Mouse (Mus musculus): ENCODE results near the gene Jmjd6. TPM values are rescaled to one million over a fixed set of nuclear protein-coding genes. Genes with fewer than 3 reads are reported as not detected.
A peak's percentile ranks its signal among the peaks of the same experiment; 100 is the strongest.

Gene Jmjd6
- total and polyA plus RNA-seq, 3 experiments, result 175 to 192 TPM; not detected in 1

- H3K4me3 ChIP-seq (ENCODE audit: control insufficient read depth in 1 of 2, insufficient read depth in 1 of 2, low read depth in 2 of 2, low read length in 2 of 2), result peak overlapping the region; percentile 91 to 100
- peak overlapping the region; percentile 75 for H3K27ac ChIP-seq (ENCODE audit: control insufficient read depth, low read depth, low read length)
- H3K9ac ChIP-seq (ENCODE audit: control insufficient read depth, low read depth, low read length, poor library complexity, severe bottlenecking), result peak overlapping the region; percentile 100
- peaks cover 21 to 44% of the 10 kb centered on the region in 2 experiments for H3K36me3 ChIP-seq (ENCODE audit: control insufficient read depth in 1 of 2, insufficient read depth in 2 of 2, low read length in 2 of 2)
- TF ChIP-seq ETS1 (IDR thresholded peaks at IDR 0.05; ENCODE audit: low read depth, low read length), result peak; percentile 55; the same call in 1 of the 2 replicates
- TF ChIP-seq CTCF (IDR thresholded peaks at IDR 0.05 in 2 of 3, conservative IDR thresholded peaks at IDR 0.05 in 1 of 3; ENCODE audit: control insufficient read depth in 1 of 3, insufficient read depth in 1 of 3, low read depth in 2 of 3, low read length in 3 of 3, poor library complexity in 1 of 3, severe bottlenecking in 1 of 3), result no peak
- no peak for TF ChIP-seq USF2 (IDR thresholded peaks at IDR 0.05; ENCODE audit: borderline replicate concordance in 1 of 2, insufficient read depth in 1 of 2, low read depth in 1 of 2, low read length in 2 of 2)
- peak; percentile 21; the same call in 1 of the 2 replicates for TF ChIP-seq MAZ (IDR thresholded peaks at IDR 0.05; ENCODE audit: low read depth, low read length)
- TF ChIP-seq MYC (IDR thresholded peaks at IDR 0.05; ENCODE audit: low read depth, low read length), result peak; percentile 43; the same call in 1 of the 2 replicates
- peak; percentile 71; the same call in 1 of the 2 replicates for TF ChIP-seq ZMIZ1 (IDR thresholded peaks at IDR 0.05; ENCODE audit: low read depth, low read length)
- no peak for TF ChIP-seq RAD21 (IDR thresholded peaks at IDR 0.05; ENCODE audit: low read depth, low read length)
- peak; percentile 88; the same call in 1 of the 2 replicates for TF ChIP-seq MXI1 (IDR thresholded peaks at IDR 0.05; ENCODE audit: low read depth, low read length)
- TF ChIP-seq ZNF384 (IDR thresholded peaks at IDR 0.05; ENCODE audit: low read depth, low read length), result peak; percentile 75
- TF ChIP-seq EP300 (IDR thresholded peaks at IDR 0.05; ENCODE audit: low read depth in 1 of 2, low read length in 2 of 2), result peak in 1 of 2 experiments; percentile 34; a peak in 1 of 4 replicates
- TF ChIP-seq HCFC1 (IDR thresholded peaks at IDR 0.05; ENCODE audit: low read depth, low read length), result no peak; the same call in 1 of the 2 replicates
- TF ChIP-seq GABPA (IDR thresholded peaks at IDR 0.05; ENCODE audit: low read depth, low read length), result no peak
- TF ChIP-seq JUND (IDR thresholded peaks at IDR 0.05; ENCODE audit: low read depth, low read length), result no peak
- TF ChIP-seq POLR2A (IDR thresholded peaks at IDR 0.05; ENCODE audit: control insufficient read depth in 1 of 2, insufficient read depth in 1 of 2, low read depth in 1 of 2, low read length in 2 of 2, poor library complexity in 1 of 2), result peak in 1 of 2 experiments; percentile 38; a peak in 2 of 4 replicates
- TF ChIP-seq KAT2A (conservative IDR thresholded peaks at IDR 0.05; ENCODE audit: low read depth, low read length), result peak; percentile 29; the same call in 1 of the 2 replicates
- peak; percentile 56; the same call in 1 of the 2 replicates for TF ChIP-seq MAX (IDR thresholded peaks at IDR 0.05; ENCODE audit: low read length)
- TF ChIP-seq POLR2AphosphoS2 (IDR thresholded peaks at IDR 0.05; ENCODE audit: low read length), result no peak
- no peak for TF ChIP-seq RCOR1 (IDR thresholded peaks at IDR 0.05; ENCODE audit: low read depth, low read length)
- TF ChIP-seq TAL1 (IDR thresholded peaks at IDR 0.05; ENCODE audit: low read length), result no peak
- TF ChIP-seq MYB (IDR thresholded peaks at IDR 0.05; ENCODE audit: low read depth, low read length), result no peak
- TF ChIP-seq CHD1 (IDR thresholded peaks at IDR 0.05; ENCODE audit: low read depth, low read length), result peak; percentile 88; the same call in 1 of the 2 replicates
- no peaks in the 10 kb centered on the region for H3K9me3 ChIP-seq (replicated peaks; ENCODE audit: insufficient read depth, low read length)
- H3K27me3 ChIP-seq (ENCODE audit: control insufficient read depth in 1 of 2, insufficient read depth in 2 of 2, low read length in 2 of 2), result no peaks in the 10 kb centered on the region
- peaks cover 57% of the 10 kb centered on the region for H3K79me2 ChIP-seq (ENCODE audit: control insufficient read depth, insufficient read depth, low read length, poor library complexity)
- peaks cover 5 to 16% of the 10 kb centered on the region in 2 experiments for H3K4me1 ChIP-seq (ENCODE audit: control insufficient read depth in 1 of 2, insufficient read depth in 2 of 2, low read length in 2 of 2)
- DNase-seq (ENCODE audit: low read depth, low spot score), result peak; percentile 70
Observed at GRCm38 (mm10) chr11:116850833-116851477, 7.7 kb upstream of the Jmjd6 start.
